Mouse (Mus musculus) gastrocnemius, adult 8-10 months (tissue): ENCODE measurements around the gene Zcchc3. TPM values are rescaled to one million over a fixed set of nuclear protein-coding genes. Genes with fewer than 3 reads are reported as not detected.

Experiments used
- DNase-seq, 2 experiments: peaks; one replicate each; pipeline ENCODE4 v3.0.0; 2022; ENCODE audit warnings: low spot score in 2 of 2
- total RNA-seq, 4 experiments: library from RNA; stranded (reverse); gene quantifications; 2 replicates each; pipeline ENCODE4 v1.2.4; 2022

Zcchc3 gene
- total RNA-seq, 4 experiments from 2014 or later: 0.46 to 0.88 (median 0.84) TPM

DNA sequence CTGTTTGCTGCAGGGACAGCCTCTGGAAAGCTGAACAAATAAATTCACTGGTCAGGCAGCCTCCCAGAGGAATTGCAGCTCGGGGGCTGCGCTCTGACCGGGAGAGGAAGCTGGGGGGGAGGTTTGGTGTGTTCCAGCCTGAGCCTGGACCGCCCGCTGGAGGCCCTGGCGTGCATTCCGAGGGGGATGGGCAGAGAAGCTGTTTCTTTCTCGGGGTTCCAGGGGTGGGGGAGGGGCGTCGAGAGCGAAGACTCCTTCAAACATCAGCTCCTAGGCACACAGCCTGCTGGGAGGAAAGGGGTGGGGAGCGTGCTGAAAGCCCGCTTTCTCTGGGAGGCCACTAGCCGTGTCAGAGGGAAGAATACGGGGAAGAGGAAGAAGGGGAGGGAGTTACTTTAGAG lies 3.9 kb downstream of the Zcchc3 start:
- DNase-seq: peak; percentile 19 to 50

GRCm38 (mm10) chr2:152409781-152410180 lies 5.0 kb downstream of the Zcchc3 start:
- no peak for DNase-seq

GRCm38 (mm10) chr2:152406126-152406525 lies 8.7 kb downstream of the Zcchc3 start:
- peak; percentile 81 to 88 for DNase-seq

GRCm38 (mm10) chr2:152399122-152399542 lies 15.7 kb downstream of the Zcchc3 start:
- DNase-seq: no peak

GRCm38 (mm10) chr2:152398691-152399090 lies 16.1 kb downstream of the Zcchc3 start:
- peak; percentile 79 to 87 for DNase-seq

DNA sequence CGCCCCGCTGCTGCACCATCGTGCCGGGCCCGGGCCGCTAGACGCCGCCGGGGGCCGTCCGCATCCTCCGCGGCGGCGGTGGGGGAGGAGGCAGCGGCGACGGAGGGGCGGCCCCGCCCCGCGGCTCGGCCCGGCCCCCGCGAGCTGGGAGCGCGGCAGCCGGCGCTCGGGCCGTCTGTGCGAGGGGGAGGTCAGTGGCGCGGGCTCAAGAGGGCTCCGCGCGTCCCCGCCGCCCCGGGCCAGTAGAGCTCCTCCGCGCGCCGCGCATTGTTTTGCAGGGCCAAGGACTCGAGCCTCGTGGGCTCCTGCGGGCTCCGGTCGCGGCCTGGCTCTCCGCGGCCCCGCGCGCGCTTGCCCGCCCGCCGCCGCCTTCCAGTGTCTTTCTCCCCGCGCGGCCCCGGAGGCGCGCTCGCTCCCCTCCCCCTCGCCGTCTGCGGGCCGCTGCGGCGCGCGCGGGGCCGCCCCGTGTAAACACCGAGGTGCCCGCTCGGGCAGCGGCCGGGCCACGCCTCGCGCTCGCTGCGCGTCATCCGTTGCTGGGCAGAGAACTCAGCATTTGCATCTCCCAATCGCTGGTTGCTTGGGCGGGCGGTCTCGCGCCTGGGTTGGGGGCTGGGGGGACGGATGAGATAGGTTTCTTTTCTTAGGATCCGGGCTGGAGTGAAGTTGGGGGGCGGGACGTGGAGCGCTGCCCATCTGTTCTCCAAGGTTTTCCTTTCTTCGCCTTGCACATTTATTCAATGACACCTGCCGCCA lies 17.0 kb downstream of the Zcchc3 start, which contains the start of gene Sox12:
Gene Sox12 (minus strand): TSS at position 384 of the 756 bp plus-strand sequence.
- peak; percentile 78 to 84 for DNase-seq

- DNase-seq: peak; percentile 62 to 74
Measured at GRCm38 (mm10) chr2:152397004-152397589, 17.7 kb downstream of the Zcchc3 start.

GRCm38 (mm10) chr2:152396110-152397003 lies 18.5 kb downstream of the Zcchc3 start:
- DNase-seq: peak; percentile 37 to 61

GRCm38 (mm10) chr2:152395271-152395920 lies 19.4 kb downstream of the Zcchc3 start:
- DNase-seq: no peak

GRCm38 (mm10) chr2:152393225-152394017 lies 21.4 kb downstream of the Zcchc3 start:
- no peak for DNase-seq

GRCm38 (mm10) chr2:152392786-152393185 lies 22.0 kb downstream of the Zcchc3 start:
- no peak for DNase-seq

DNA sequence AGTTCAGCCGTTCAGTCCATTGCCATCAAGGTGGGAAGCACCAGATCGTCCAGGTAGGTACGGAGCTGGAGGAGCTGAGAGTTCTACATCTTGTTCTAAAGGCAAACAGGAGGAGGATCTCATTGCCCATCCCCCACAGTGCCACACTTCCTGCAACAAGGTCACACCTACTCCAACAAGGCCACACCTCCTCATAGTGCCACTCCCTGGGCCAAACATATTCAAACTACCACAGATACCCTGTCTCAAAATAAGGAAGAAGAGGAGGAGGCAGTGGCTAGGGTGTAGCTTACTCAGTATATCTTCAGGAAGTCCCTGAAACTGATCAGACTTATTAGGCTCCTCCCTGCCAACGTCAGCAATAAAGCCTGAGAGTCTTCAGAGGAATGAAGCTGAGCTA lies 30.6 kb downstream of the Zcchc3 start:
- no peak for DNase-seq

GRCm38 (mm10) chr2:152376345-152376741 lies 38.5 kb downstream of the Zcchc3 start, which contains the start of gene Nrsn2:
TSS of gene Nrsn2 (minus strand) at chr2:152376638.
- DNase-seq: no peak

GRCm38 (mm10) chr2:152375652-152376344 lies 39.0 kb downstream of the Zcchc3 start:
- DNase-seq: no peak

DNA sequence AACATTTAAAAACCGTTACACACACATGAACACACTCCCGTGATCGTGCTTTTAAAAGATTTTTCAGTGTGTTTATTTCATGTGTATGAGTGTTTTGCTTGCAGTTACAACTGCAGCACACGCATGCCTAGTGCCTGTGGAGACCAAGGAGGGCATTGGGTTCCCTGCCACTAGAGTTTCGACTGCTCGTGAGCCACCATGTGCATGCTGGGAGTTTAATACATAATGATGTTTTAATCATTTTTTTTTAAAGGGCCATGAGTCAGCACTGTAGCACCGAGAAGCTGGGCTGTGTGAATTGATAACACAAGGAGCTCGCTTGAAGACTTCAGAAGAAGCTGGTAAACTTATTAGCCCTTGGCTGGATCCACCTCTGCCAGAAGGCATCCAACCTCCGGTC lies 41.3 kb downstream of the Zcchc3 start:
- no peak for DNase-seq

GRCm38 (mm10) chr2:152372661-152373060 lies 42.2 kb downstream of the Zcchc3 start:
- no peak for DNase-seq

GRCm38 (mm10) chr2:152372104-152372503 lies 42.7 kb downstream of the Zcchc3 start:
- no peak for DNase-seq

GRCm38 (mm10) chr2:152368532-152369140 lies 46.2 kb downstream of the Zcchc3 start:
- no peak for DNase-seq

DNA sequence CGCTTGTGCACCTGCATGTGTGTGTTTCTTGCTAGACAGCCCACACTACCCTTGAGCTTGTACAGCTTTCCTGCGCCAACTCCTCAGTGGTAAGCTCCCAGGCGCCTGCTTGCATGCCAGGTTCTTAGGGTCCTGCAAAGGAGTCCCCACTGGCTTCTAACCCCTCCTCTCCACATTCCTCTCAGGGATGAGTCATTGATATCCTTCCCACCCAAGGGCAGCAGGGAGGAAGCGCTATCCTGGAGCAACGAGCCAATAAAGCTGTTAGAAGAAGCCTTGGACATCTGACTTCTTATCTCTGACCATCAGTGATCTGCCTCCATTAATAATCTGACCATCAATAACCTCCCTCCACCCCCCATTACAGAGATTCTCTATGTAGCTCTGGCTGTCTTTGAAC lies 46.9 kb downstream of the Zcchc3 start:
- no peak for DNase-seq
